Mouse (Mus musculus) ES-Bruce4 (cell line): ENCODE measurements around the gene Trit1. TPM values are rescaled to one million over a fixed set of nuclear protein-coding genes. Genes with fewer than 3 reads are reported as not detected.

Source experiments
- H3K27ac ChIP-seq: 2 replicates; pipeline ENCODE4 v1.5.1; 2012; ENCODE audit warnings: low read length, inconsistent platforms; ENCODE audit not compliant: insufficient read depth
- H3K27me3 ChIP-seq: 2 replicates; pipeline ENCODE4 v1.6.1; 2012; ENCODE audit warnings: mild to moderate bottlenecking, low read length, inconsistent platforms; ENCODE audit not compliant: control insufficient read depth, poor library complexity, insufficient read depth, severe bottlenecking
- H3K36me3 ChIP-seq: 2 replicates; pipeline ENCODE4 v1.6.1; 2012; ENCODE audit warnings: inconsistent platforms, mild to moderate bottlenecking, low read length, moderate library complexity; ENCODE audit not compliant: control insufficient read depth, poor library complexity, insufficient read depth, severe bottlenecking
- H3K4me1 ChIP-seq: one replicate; pipeline ENCODE4 v1.8.1; 2011; ENCODE audit warnings: low read length; ENCODE audit not compliant: control insufficient read depth, insufficient read depth
- H3K4me3 ChIP-seq: 2 replicates; pipeline ENCODE4 v1.5.1; 2011; ENCODE audit warnings: low read depth, mild to moderate bottlenecking, low read length
- H3K9ac ChIP-seq: 2 replicates; pipeline ENCODE4 v1.6.1; 2012; ENCODE audit warnings: low read depth, mild to moderate bottlenecking, inconsistent platforms; ENCODE audit not compliant: poor library complexity, severe bottlenecking
- H3K9me3 ChIP-seq: replicated peaks from 2 replicates; pipeline ENCODE4 v1.6.1; 2012; ENCODE audit warnings: mild to moderate bottlenecking, low read length, inconsistent platforms; ENCODE audit not compliant: control insufficient read depth, poor library complexity, insufficient read depth, severe bottlenecking
- CTCF ChIP-seq: IDR thresholded peaks from one replicate; pipeline ENCODE4 v1.8.1; 2011; ENCODE audit warnings: low read depth, low read length
- EP300 ChIP-seq: IDR thresholded peaks from 2 replicates; pipeline ENCODE4 v1.6.1; 2011; ENCODE audit warnings: low read depth, low read length; ENCODE audit not compliant: insufficient read depth
- POLR2A ChIP-seq: IDR thresholded peaks from one replicate; pipeline ENCODE4 v1.8.1; 2011; ENCODE audit warnings: low read length; ENCODE audit not compliant: insufficient read depth
- polyA plus RNA-seq: library from polyadenylated mRNA; stranded (reverse); fragments of >200 nt; gene quantifications from 2 replicates; pipeline ENCODE4 v1.2.4, GENCODE M21; 2011; ENCODE audit warnings: low read depth; ENCODE audit not compliant: missing spikeins, insufficient read depth, insufficient read length

The Trit1 gene
- polyA plus RNA-seq, 1 experiment, result 33.0 TPM

- H3K27ac ChIP-seq, result no peak overlapping the region
- no peaks in the 10 kb centered on the region for H3K4me1 ChIP-seq
- H3K27me3 ChIP-seq, result no peaks in the 10 kb centered on the region
- TF ChIP-seq POLR2A (no peak), CTCF (no peak), EP300 (no peak)
- peaks cover 45% of the 10 kb centered on the region for H3K36me3 ChIP-seq
- H3K9ac ChIP-seq, result no peak overlapping the region
- no peaks in the 10 kb centered on the region for H3K9me3 ChIP-seq
- no peak overlapping the region for H3K4me3 ChIP-seq
Observed at GRCm38 (mm10) chr4:123046300-123046699, 29.9 kb downstream of the Trit1 start.

- Histone ChIP-seq H3K9me3 (no peaks in the 10 kb centered on the region), H3K4me3 (no peak overlapping the region), H3K36me3 (peaks cover 65% of the 10 kb centered on the region), H3K4me1 (no peaks in the 10 kb centered on the region), H3K27me3 (no peaks in the 10 kb centered on the region), H3K27ac (no peak overlapping the region), H3K9ac (no peak overlapping the region)
- TF ChIP-seq POLR2A, result no peak
- TF ChIP-seq EP300, result no peak
- TF ChIP-seq CTCF, result no peak
Observed at GRCm38 (mm10) chr4:123050681-123051211, 34.3 kb downstream of the Trit1 start.

- H3K4me1 ChIP-seq, result no peaks in the 10 kb centered on the region
- no peaks in the 10 kb centered on the region for H3K27me3 ChIP-seq
- no peak overlapping the region for H3K27ac ChIP-seq
- no peak overlapping the region for H3K4me3 ChIP-seq
- H3K9ac ChIP-seq, result no peak overlapping the region
- TF ChIP-seq POLR2A, result no peak
- no peak for TF ChIP-seq EP300
- no peak for TF ChIP-seq CTCF
- H3K36me3 ChIP-seq, result peaks cover 60% of the 10 kb centered on the region
- H3K9me3 ChIP-seq, result no peaks in the 10 kb centered on the region
Observed at GRCm38 (mm10) chr4:123053179-123053578, 36.8 kb downstream of the Trit1 start.

- H3K4me3 ChIP-seq, result no peak overlapping the region
- no peak overlapping the region for H3K27ac ChIP-seq
- H3K9me3 ChIP-seq, result no peaks in the 10 kb centered on the region
- no peak overlapping the region for H3K9ac ChIP-seq
- H3K27me3 ChIP-seq, result no peaks in the 10 kb centered on the region
- no peaks in the 10 kb centered on the region for H3K4me1 ChIP-seq
- H3K36me3 ChIP-seq, result peaks cover 50% of the 10 kb centered on the region
- TF ChIP-seq POLR2A (no peak), EP300 (no peak), CTCF (no peak)
Observed at GRCm38 (mm10) chr4:123054172-123054790, 37.9 kb downstream of the Trit1 start.

GRCm38 (mm10) chr4:123056560-123057109 is 40.2 kb downstream of the Trit1 start:
- TF ChIP-seq EP300 (no peak), CTCF (no peak), POLR2A (no peak)
- no peaks in the 10 kb centered on the region for H3K4me1 ChIP-seq
- no peak overlapping the region for H3K9ac ChIP-seq
- peaks cover 35% of the 10 kb centered on the region for H3K36me3 ChIP-seq
- H3K27ac ChIP-seq, result no peak overlapping the region
- H3K9me3 ChIP-seq, result no peaks in the 10 kb centered on the region
- H3K4me3 ChIP-seq, result no peak overlapping the region
- H3K27me3 ChIP-seq, result no peaks in the 10 kb centered on the region

GRCm38 (mm10) chr4:123057957-123058356 is 41.6 kb downstream of the Trit1 start:
- Histone ChIP-seq H3K27ac (no peak overlapping the region), H3K4me1 (no peaks in the 10 kb centered on the region), H3K9ac (no peak overlapping the region), H3K27me3 (no peaks in the 10 kb centered on the region), H3K4me3 (no peak overlapping the region), H3K36me3 (peaks cover 24% of the 10 kb centered on the region), H3K9me3 (no peaks in the 10 kb centered on the region)
- no peak for TF ChIP-seq CTCF
- no peak for TF ChIP-seq EP300
- TF ChIP-seq POLR2A, result no peak
